Mouse (Mus musculus) stomach, embryonic 15.5 days (tissue): ENCODE results near the gene Rbpj. TPM values are rescaled to one million over a fixed set of nuclear protein-coding genes. Genes with fewer than 3 reads are reported as not detected.

Source experiments
- ATAC-seq: fragments of 200-750 bp; cut with Nextera tagmentation; 2 replicates; pipeline ENCODE4 v1.8.0; 2017; ENCODE audit warnings: low read depth, moderate number of reproducible peaks, moderate TSS enrichment; ENCODE audit not compliant: insufficient read depth, low FRiP score
- H3K27ac ChIP-seq: fragments of 300-500 bp; sonication (generic); 2 replicates; pipeline ENCODE4 v1.5.1; 2015; ENCODE audit warnings: mild to moderate bottlenecking, inconsistent platforms
- H3K27me3 ChIP-seq: fragments of 300-500 bp; sonication (generic); replicated peaks from 2 replicates; pipeline ENCODE4 v1.6.1; 2015; ENCODE audit warnings: inconsistent platforms
- H3K36me3 ChIP-seq: fragments of 300-500 bp; sonication (generic); 2 replicates; pipeline ENCODE4 v1.6.1; 2015; ENCODE audit warnings: inconsistent platforms
- H3K4me1 ChIP-seq: fragments of 300-500 bp; sonication (generic); 2 replicates; pipeline ENCODE4 v1.6.1; 2015; ENCODE audit warnings: inconsistent platforms
- H3K4me2 ChIP-seq: fragments of 300-500 bp; sonication (generic); 2 replicates; pipeline ENCODE4 v1.6.1; 2015; ENCODE audit warnings: mild to moderate bottlenecking, inconsistent platforms
- H3K4me3 ChIP-seq: fragments of 300-500 bp; sonication (generic); replicated peaks from 2 replicates; pipeline ENCODE4 v1.5.1; 2015; ENCODE audit warnings: inconsistent platforms
- H3K9ac ChIP-seq: fragments of 300-500 bp; sonication (generic); 2 replicates; pipeline ENCODE4 v1.6.1; 2015; ENCODE audit warnings: inconsistent platforms
- H3K9me3 ChIP-seq: fragments of 300-500 bp; sonication (generic); 2 replicates; pipeline ENCODE4 v1.6.1; 2016; ENCODE audit warnings: inconsistent platforms
- WGBS: fragments of 180-500 bp; shearing (Covaris S2); methylation state at CpG from one replicate; pipeline ENCODE4 v1.1.7; 2015; 5-methylcytosine and 5-hydroxymethylcytosine counted together
- polyA plus RNA-seq: library from polyadenylated mRNA; unstranded; fragments of >200 nt; fragmentation: Nextera tagmentation; extraction: Ambion mirVana; gene quantifications from 2 replicates; pipeline ENCODE4 v1.2.1, GENCODE M21; 2015

Rbpj gene
- polyA plus RNA-seq, 1 experiment from 2014 or later, result 26.9 TPM

GRCm38 (mm10) chr5:53589172-53589960 is 123.4 kb downstream of the Rbpj start:
- Histone ChIP-seq H3K4me3 (peak overlapping the region; percentile 93), H3K9me3 (no peaks in the 10 kb centered on the region), H3K36me3 (no peaks in the 10 kb centered on the region), H3K9ac (peak overlapping the region; percentile 64), H3K4me1 (0 out of 2 replicates have a peak, but pooled peaks cover 4% of the 10 kb centered on the region), H3K4me2 (peak overlapping the region; percentile 92), H3K27me3 (no peaks in the 10 kb centered on the region), H3K27ac (peak overlapping the region; percentile 99)
- peak; percentile 87 for ATAC-seq
- under 1% methylated on average over 72 of the region's 72 CpGs for WGBS

- Histone ChIP-seq H3K9me3 (no peaks in the 10 kb centered on the region), H3K36me3 (no peaks in the 10 kb centered on the region), H3K9ac (peak overlapping the region; percentile 85), H3K4me2 (peak overlapping the region; percentile 92), H3K4me1 (0 out of 2 replicates have a peak, but pooled peaks cover 4% of the 10 kb centered on the region), H3K27ac (peak overlapping the region; percentile 99), H3K4me3 (peak overlapping the region; percentile 93), H3K27me3 (no peaks in the 10 kb centered on the region)
- under 1% methylated on average over 57 of the region's 59 CpGs for WGBS
- peak; percentile 89 for ATAC-seq
These were observed 124.3 kb downstream of the Rbpj start for GRCm38 (mm10) chr5:53590179-53590765.

GRCm38 (mm10) chr5:53590875-53591682 is 125.1 kb downstream of the Rbpj start:
- Histone ChIP-seq H3K27ac (peak overlapping the region; percentile 99), H3K4me3 (peak overlapping the region; percentile 93), H3K36me3 (no peaks in the 10 kb centered on the region), H3K9ac (peak overlapping the region; percentile 85), H3K9me3 (no peaks in the 10 kb centered on the region), H3K27me3 (no peaks in the 10 kb centered on the region), H3K4me2 (peak overlapping the region; percentile 92), H3K4me1 (0 out of 2 replicates have a peak, but pooled peaks cover 6% of the 10 kb centered on the region)
- ATAC-seq, result no peak
- under 1% methylated on average over 39 of the region's 67 CpGs for WGBS

- H3K4me2 ChIP-seq, result peak overlapping the region; percentile 92
- no peak for ATAC-seq
- 0 out of 2 replicates have a peak, but pooled peaks cover 6% of the 10 kb centered on the region for H3K4me1 ChIP-seq
These were observed 125.7 kb downstream of the Rbpj start for GRCm38 (mm10) chr5:53591683-53592050.

GRCm38 (mm10) chr5:53593080-53593688 is 127.2 kb downstream of the Rbpj start:
- Histone ChIP-seq H3K9me3 (no peaks in the 10 kb centered on the region), H3K4me2 (no peak overlapping the region), H3K36me3 (no peaks in the 10 kb centered on the region), H3K27me3 (no peaks in the 10 kb centered on the region), H3K4me3 (no peak overlapping the region), H3K27ac (no peak overlapping the region), H3K9ac (no peak overlapping the region), H3K4me1 (0 out of 2 replicates have a peak, but pooled peaks cover 6% of the 10 kb centered on the region)
- 49% methylated on average over 5 of the region's 5 CpGs for WGBS
- no peak for ATAC-seq

More at GRCm38 (mm10) chr5:53591683-53592050, 125.7 kb downstream of the Rbpj start:
- no peaks in the 10 kb centered on the region for H3K27me3 ChIP-seq
- H3K9ac ChIP-seq, result peak overlapping the region; percentile 85
- no peaks in the 10 kb centered on the region for H3K9me3 ChIP-seq
- WGBS, result 1% methylated on average over 8 of the region's 8 CpGs
- peak overlapping the region; percentile 93 for H3K4me3 ChIP-seq
- H3K27ac ChIP-seq, result peak overlapping the region; percentile 99; the same call in 1 of the 2 replicates
- H3K36me3 ChIP-seq, result no peaks in the 10 kb centered on the region

GRCm38 (mm10) chr5:53594274-53594673 is 128.3 kb downstream of the Rbpj start:
- Histone ChIP-seq H3K4me2 (no peak overlapping the region), H3K36me3 (no peaks in the 10 kb centered on the region), H3K4me1 (0 out of 2 replicates have a peak, but pooled peaks cover 6% of the 10 kb centered on the region), H3K4me3 (no peak overlapping the region), H3K27me3 (no peaks in the 10 kb centered on the region), H3K9ac (no peak overlapping the region), H3K27ac (no peak overlapping the region), H3K9me3 (no peaks in the 10 kb centered on the region)
- WGBS, result 33% methylated on average over 4 of the region's 4 CpGs
- no peak for ATAC-seq

GRCm38 (mm10) chr5:53598510-53598909 is 132.6 kb downstream of the Rbpj start:
- Histone ChIP-seq H3K27me3 (no peaks in the 10 kb centered on the region), H3K9me3 (no peaks in the 10 kb centered on the region), H3K9ac (no peak overlapping the region), H3K4me1 (0 out of 2 replicates have a peak, but pooled peaks cover 6% of the 10 kb centered on the region), H3K4me2 (no peak overlapping the region), H3K36me3 (no peaks in the 10 kb centered on the region), H3K4me3 (no peak overlapping the region), H3K27ac (no peak overlapping the region)
- no peak for ATAC-seq

- 80% methylated on average over 1 of the region's 1 CpGs for WGBS
- H3K9me3 ChIP-seq, result no peaks in the 10 kb centered on the region
- H3K9ac ChIP-seq, result no peak overlapping the region
- 0 out of 2 replicates have a peak, but pooled peaks cover 6% of the 10 kb centered on the region for H3K4me1 ChIP-seq
- H3K27ac ChIP-seq, result no peak overlapping the region
- no peak for ATAC-seq
- no peak overlapping the region for H3K4me2 ChIP-seq
- no peaks in the 10 kb centered on the region for H3K36me3 ChIP-seq
- H3K27me3 ChIP-seq, result no peaks in the 10 kb centered on the region
- no peak overlapping the region for H3K4me3 ChIP-seq
These were observed 133.2 kb downstream of the Rbpj start for GRCm38 (mm10) chr5:53599116-53599515.

- Histone ChIP-seq H3K4me2 (no peak overlapping the region), H3K9me3 (no peaks in the 10 kb centered on the region), H3K9ac (no peak overlapping the region), H3K27me3 (no peaks in the 10 kb centered on the region), H3K27ac (no peak overlapping the region), H3K4me1 (0 out of 2 replicates have a peak, but pooled peaks cover 3% of the 10 kb centered on the region), H3K4me3 (no peak overlapping the region), H3K36me3 (no peaks in the 10 kb centered on the region)
- WGBS, result 88% methylated on average over 8 of the region's 8 CpGs
- ATAC-seq, result no peak
These were observed 136.2 kb downstream of the Rbpj start for GRCm38 (mm10) chr5:53602194-53602593.

- Histone ChIP-seq H3K4me1 (no peaks in the 10 kb centered on the region), H3K4me2 (no peak overlapping the region), H3K27me3 (no peaks in the 10 kb centered on the region), H3K9ac (no peak overlapping the region), H3K27ac (no peak overlapping the region), H3K36me3 (no peaks in the 10 kb centered on the region), H3K9me3 (no peaks in the 10 kb centered on the region), H3K4me3 (no peak overlapping the region)
- WGBS, result 77% methylated on average over 4 of the region's 4 CpGs
- ATAC-seq, result no peak
These were observed 139.5 kb downstream of the Rbpj start for GRCm38 (mm10) chr5:53605450-53605849.

- Histone ChIP-seq H3K9ac (no peak overlapping the region), H3K4me2 (no peak overlapping the region)
- WGBS, result 76% methylated on average over 9 of the region's 9 CpGs
These were observed 141.5 kb downstream of the Rbpj start for GRCm38 (mm10) chr5:53607230-53607996.

More at GRCm38 (mm10) chr5:53607230-53607996, 141.5 kb downstream of the Rbpj start:
- no peaks in the 10 kb centered on the region for H3K36me3 ChIP-seq
- no peak for ATAC-seq
- H3K27me3 ChIP-seq, result no peaks in the 10 kb centered on the region
- no peaks in the 10 kb centered on the region for H3K4me1 ChIP-seq
- H3K4me3 ChIP-seq, result no peak overlapping the region
- H3K27ac ChIP-seq, result no peak overlapping the region
- no peaks in the 10 kb centered on the region for H3K9me3 ChIP-seq
